Mouse (Mus musculus) heart, adult 2 months (tissue): ENCODE results near the gene Kcnq5.

ENCODE experiments used
- CTCF ChIP-seq: fragments of 200-600 bp; IDR thresholded peaks from 2 replicates; pipeline ENCODE4 v1.8.1; 2022; ENCODE audit warnings: antibody characterized with exemption, mild to moderate bottlenecking, moderate library complexity
- POLR2A ChIP-seq: fragments of 200-500 bp; IDR thresholded peaks from 2 replicates; pipeline ENCODE4 v1.6.1; 2011; ENCODE audit warnings: mild to moderate bottlenecking, low read depth, low read length, control low read depth; ENCODE audit not compliant: insufficient read depth

- TF ChIP-seq POLR2A, result no peak
- no peak for TF ChIP-seq CTCF
Observed at GRCm38 (mm10) chr1:21676805-21677204, 284.9 kb downstream of the Kcnq5 start.
